Mouse (Mus musculus) kidney, adult 2 months (tissue): ENCODE results near the gene Epb41.

Experiments used
- CTCF ChIP-seq: fragments of 200-500 bp; conservative IDR thresholded peaks from 2 replicates; pipeline ENCODE4 v1.5.1; 2011; ENCODE audit warnings: low read depth, mild to moderate bottlenecking, control low read depth, low read length, moderate library complexity, mixed read lengths; ENCODE audit not compliant: insufficient read depth, insufficient read length
- POLR2A ChIP-seq: fragments of 200-500 bp; IDR thresholded peaks from one replicate; pipeline ENCODE4 v1.6.1; 2011; ENCODE audit warnings: low read depth, low read length, control low read depth

GRCm38 (mm10) chr4:132038809-132039208, 36.3 kb downstream of the Epb41 start:
- no peak for TF ChIP-seq CTCF
- TF ChIP-seq POLR2A = no peak
